Mouse (Mus musculus): ENCODE results near the gene Cxcl5. TPM values are rescaled to one million over a fixed set of nuclear protein-coding genes. Genes with fewer than 3 reads are reported as not detected.
"Not testable (repeated sequence)": the region's sequence is repeated elsewhere in the genome, so short reads cannot be mapped to it uniquely, and the experiment has no call there.

The Cxcl5 gene
- total RNA-seq, 1 experiment from 2014 or later = 0.81 TPM

- ATAC-seq (ENCODE audit: extremely low read depth, insufficient number of reproducible peaks, low FRiP score, poor library complexity, severe bottlenecking) = no peak
These were observed 18.5 kb downstream of the Cxcl5 start for GRCm38 (mm10) chr5:90777621-90778020.

DNA sequence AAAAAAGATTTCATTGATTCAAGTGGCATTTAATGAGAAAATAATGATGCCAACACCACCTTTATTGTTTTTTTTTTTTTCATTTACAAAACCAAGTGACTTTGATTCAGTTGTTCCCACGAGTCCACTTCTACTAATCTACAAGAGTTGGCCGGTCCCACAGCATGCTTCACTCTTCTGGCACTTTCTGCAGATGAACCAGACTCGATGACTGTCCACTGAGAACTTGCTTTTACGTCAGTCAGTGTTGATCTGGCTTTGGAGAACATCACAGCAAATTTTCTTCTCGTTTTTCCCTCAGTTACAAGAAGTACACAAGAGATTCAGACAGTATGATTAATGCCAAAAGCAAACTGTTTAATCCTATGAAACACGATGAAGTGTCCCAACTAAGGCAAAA, 19.7 kb downstream of the Cxcl5 start:
- ATAC-seq (ENCODE audit: extremely low read depth, insufficient number of reproducible peaks, low FRiP score, poor library complexity, severe bottlenecking) = no peak

GRCm38 (mm10) chr5:90783697-90784096, 24.5 kb downstream of the Cxcl5 start:
- ATAC-seq (ENCODE audit: extremely low read depth, insufficient number of reproducible peaks, low FRiP score, poor library complexity, severe bottlenecking) = no peak

GRCm38 (mm10) chr5:90785659-90786588, 26.8 kb downstream of the Cxcl5 start, which contains the start of gene Cxcl3:
Gene Cxcl3 (plus strand): TSS chr5:90786103.
- ATAC-seq (ENCODE audit: extremely low read depth, insufficient number of reproducible peaks, low FRiP score, poor library complexity, severe bottlenecking) = peak; percentile 20; the same call in 1 of the 2 replicates

- ATAC-seq (ENCODE audit: extremely low read depth, insufficient number of reproducible peaks, low FRiP score, poor library complexity, severe bottlenecking) = 0 out of 2 replicates have a peak, but pooled peaks have one; percentile 24
These were observed 29.0 kb downstream of the Cxcl5 start for GRCm38 (mm10) chr5:90788114-90788513.

GRCm38 (mm10) chr5:90789306-90790073, 30.3 kb downstream of the Cxcl5 start:
- ATAC-seq (ENCODE audit: extremely low read depth, insufficient number of reproducible peaks, low FRiP score, poor library complexity, severe bottlenecking) = peak; percentile 62

GRCm38 (mm10) chr5:90790074-90790502, 30.9 kb downstream of the Cxcl5 start:
- ATAC-seq (ENCODE audit: extremely low read depth, insufficient number of reproducible peaks, low FRiP score, poor library complexity, severe bottlenecking) = peak; percentile 17; the same call in 1 of the 2 replicates

DNA sequence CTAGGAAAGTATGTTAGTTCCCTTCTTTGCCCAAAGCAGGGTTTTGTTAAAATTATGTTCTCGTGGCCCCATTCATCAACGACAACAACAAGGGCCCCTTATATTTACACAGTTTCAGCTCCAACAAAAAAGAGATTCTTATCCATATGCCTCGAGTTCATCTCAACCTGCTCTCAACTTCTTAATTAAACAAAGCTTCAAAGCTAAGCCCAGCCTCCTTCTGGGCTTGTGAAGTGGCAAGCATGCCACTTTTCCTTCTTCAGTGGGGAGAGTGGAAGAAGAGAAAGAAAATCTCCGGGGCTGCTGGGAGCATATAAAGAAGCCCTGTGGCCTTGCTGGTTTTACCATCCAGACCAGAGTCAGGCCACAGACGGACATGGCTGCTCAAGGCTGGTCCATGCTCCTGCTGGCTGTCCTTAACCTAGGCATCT, 35.0 kb downstream of the Cxcl5 start, which contains the start of gene Cxcl15:
Gene Cxcl15, plus strand, starts transcription at position 340 of the 431 bp plus-strand sequence.
- ATAC-seq (ENCODE audit: extremely low read depth, insufficient number of reproducible peaks, low FRiP score, poor library complexity, severe bottlenecking) = no peak

DNA sequence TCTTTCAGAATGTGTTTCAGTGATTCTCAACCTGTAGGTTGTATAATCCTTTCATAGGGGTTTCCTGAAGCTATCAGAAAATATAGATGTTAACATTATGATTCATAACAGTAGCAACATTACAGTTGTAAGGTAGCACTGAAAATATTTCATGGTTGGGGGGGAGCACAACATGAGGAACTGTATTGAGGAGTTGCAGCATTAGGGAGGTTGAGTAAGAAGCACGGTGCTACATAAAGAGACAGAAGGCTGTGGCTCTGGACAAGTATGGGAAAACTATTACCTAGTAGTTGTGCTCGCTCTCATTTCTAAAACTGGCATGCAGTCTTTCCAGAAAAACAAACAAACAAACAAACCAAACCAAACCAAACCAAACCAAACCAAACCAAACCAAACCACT, 36.2 kb downstream of the Cxcl5 start:
- ATAC-seq (ENCODE audit: extremely low read depth, insufficient number of reproducible peaks, low FRiP score, poor library complexity, severe bottlenecking) = not testable (repeated sequence)

- ATAC-seq (ENCODE audit: extremely low read depth, insufficient number of reproducible peaks, low FRiP score, poor library complexity, severe bottlenecking) = no peak
These were observed 45.4 kb downstream of the Cxcl5 start for GRCm38 (mm10) chr5:90804574-90804973.

DNA sequence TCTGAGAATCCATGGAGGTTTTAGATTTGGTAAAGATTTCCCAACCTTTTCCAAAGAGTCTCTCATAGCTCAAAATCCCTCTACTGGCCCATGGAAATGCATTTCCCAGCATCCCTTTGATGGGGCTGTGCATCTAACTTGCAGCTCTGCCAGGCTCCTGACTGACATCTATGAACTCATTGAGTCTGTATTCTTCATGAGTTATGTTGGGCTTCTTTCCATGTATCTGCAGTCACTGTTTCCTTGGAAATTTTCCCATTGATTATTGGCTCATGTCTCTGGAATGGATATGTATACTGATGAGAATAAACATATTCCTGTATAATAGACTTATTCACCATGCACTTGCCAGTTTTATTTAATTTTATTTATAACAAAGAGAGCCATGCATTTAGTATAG, 46.9 kb downstream of the Cxcl5 start:
- ATAC-seq (ENCODE audit: extremely low read depth, insufficient number of reproducible peaks, low FRiP score, poor library complexity, severe bottlenecking) = no peak

DNA sequence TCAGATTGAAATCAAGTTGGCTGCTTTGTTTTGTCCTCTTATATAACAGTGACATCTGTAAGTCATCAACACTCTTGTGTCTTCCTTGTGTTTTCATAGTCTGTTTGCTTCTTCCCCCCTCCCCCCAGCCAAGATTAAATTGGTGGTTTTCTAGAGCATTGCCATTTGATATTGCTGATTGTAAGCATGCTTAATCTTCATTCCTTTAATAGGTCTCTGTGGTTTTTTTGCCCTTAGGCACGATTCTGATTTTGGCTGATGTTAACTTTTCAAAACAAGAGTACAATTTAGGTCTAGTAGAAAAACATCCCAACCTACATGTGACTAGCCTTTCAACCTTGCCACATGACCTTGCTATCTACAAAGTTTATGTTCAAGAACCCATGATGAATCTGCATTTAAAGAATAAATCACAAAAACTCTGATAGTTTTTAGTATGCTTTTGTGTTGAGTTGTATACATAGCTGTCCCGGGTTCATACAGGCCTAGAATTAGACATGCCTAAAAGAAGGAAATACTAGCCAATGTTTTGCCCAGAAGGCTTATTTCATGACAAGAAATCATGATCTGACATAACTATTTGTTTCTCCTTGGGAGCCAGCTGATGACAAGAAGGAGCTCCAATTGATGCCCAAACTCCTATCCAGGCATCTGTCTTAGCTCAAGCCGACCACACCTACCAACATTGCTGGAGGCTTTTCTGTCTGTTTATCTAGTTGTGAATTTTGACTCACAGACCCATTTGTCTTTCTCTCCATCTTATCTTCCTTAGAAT, 48.2 kb downstream of the Cxcl5 start:
- no peak for ATAC-seq (ENCODE audit: extremely low read depth, insufficient number of reproducible peaks, low FRiP score, poor library complexity, severe bottlenecking)

Other genes starting within 250 kb of the Cxcl5 start
- gene Afm, start 240.4 kb upstream of the Cxcl5 start, total RNA-seq (2017) = not detected in 2 replicates
- not detected in 2 replicates for gene 5830473C10Rik, start 198.3 kb upstream of the Cxcl5 start, total RNA-seq (2017)
- 4.8 and 5.5 TPM in 2 replicates for gene Rassf6, start 118.7 kb upstream of the Cxcl5 start, total RNA-seq (2017)
- 101 and 108 TPM in 2 replicates for gene Ppbp, start 9.2 kb downstream of the Cxcl5 start, total RNA-seq (2017)
- 61.6 and 63.0 TPM in 2 replicates for gene Pf4, start 13.1 kb downstream of the Cxcl5 start, total RNA-seq (2017)
- gene Cxcl3, start 26.7 kb downstream of the Cxcl5 start, total RNA-seq (2017) = 0.35 TPM in 1 of 2 replicates, not detected in the other
- gene Cxcl15, start 35.2 kb downstream of the Cxcl5 start, total RNA-seq (2017) = not detected in 2 replicates
- not detected in 2 replicates for gene Cxcl1, start 131.9 kb downstream of the Cxcl5 start, total RNA-seq (2017)
- 76.6 and 85.8 TPM in 2 replicates for gene Cxcl2, start 144.5 kb downstream of the Cxcl5 start, total RNA-seq (2017)
- 5.5 and 7.7 TPM in 2 replicates for gene Mthfd2l, start 171.8 kb downstream of the Cxcl5 start, total RNA-seq (2017)